Mouse (Mus musculus) hematopoietic stem cell, adult 5-6 weeks (primary cell): ENCODE measurements at regions not wholly inside any gene's neighbourhood (a gene's known extent, or its start where the extent isn't known, plus 50 kb on each side); places are given as distances from the start of the nearest gene placed in this dataset.

Source experiments
- ATAC-seq, 2 experiments: fragments of 125-278 bp in 1 of 2; replicated peaks in 1 of 2; 2 replicates each; pipeline ENCODE4 v1.8.0; 2016 to 2017; ENCODE audit warnings: inconsistent platforms in 2 of 2, mild to moderate bottlenecking in 2 of 2, moderate number of reproducible peaks in 2 of 2, low read depth in 1 of 2, moderate TSS enrichment in 1 of 2; ENCODE audit not compliant: low FRiP score in 2 of 2, poor library complexity in 2 of 2, severe bottlenecking in 2 of 2, insufficient read depth in 1 of 2, low TSS enrichment in 1 of 2

DNA sequence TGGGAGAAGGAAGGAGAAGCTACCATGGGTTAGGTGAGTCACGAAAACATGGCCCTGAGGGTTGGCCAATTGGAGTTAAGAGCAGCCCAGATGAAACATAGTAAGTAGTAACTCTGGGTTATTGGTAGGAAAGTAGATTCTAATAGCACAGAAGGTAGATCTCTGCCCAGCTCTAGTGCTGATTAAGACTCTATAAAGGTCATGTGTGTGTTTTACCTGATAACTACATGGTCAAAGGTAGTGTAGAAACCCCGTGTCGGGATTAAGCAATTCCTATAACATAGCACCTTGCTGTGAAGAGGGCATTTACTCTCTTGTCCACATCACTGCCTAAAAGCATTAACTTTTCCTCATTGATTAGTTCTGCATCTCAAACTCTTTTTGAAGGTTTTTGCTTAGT lies 89.0 kb upstream of the Fam241a start:
- no peak for ATAC-seq

DNA sequence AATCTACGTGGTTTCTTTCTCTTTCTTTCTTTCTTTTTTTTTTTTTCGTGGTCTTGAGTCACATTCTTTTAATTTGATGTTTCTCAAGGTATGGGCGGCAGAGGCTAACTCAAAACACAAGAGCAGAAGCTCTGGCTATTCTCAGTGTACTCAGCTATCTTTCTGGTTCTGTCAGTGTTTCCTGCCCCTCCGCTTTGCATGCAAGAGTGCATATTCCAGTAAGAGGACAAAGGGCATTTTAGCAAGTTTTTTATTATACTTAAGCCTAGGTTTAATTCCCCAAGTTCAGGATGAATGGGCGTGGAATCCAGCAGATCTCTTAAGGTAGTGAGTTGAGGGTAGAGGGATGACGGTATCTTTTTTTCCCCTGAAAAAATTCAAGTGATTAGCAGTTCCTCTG lies 81.1 kb upstream of the Fam241a start:
- ATAC-seq, result no peak

DNA sequence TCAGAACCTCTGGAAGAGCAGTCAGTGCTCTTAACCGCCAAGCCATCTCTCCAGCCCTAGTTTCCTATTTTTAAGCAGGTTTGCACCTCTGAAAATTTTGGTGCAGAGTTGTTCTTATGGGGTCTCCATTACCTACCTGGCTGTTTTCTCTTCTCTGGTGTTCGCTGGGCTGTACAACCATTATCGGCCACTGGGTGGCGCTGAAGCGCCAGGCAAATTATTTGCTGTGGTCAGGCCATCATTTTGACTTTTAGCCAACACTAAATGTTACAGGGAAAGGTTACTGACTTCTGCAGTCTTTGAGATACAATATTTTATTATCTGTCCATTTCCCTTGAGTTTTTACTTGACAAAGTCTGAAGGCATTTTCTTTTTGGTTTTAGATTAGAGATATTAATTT lies 74.8 kb upstream of the Fam241a start:
- peak in 1 of 2 experiments; percentile 66; a peak in 3 of 4 replicates for ATAC-seq

DNA sequence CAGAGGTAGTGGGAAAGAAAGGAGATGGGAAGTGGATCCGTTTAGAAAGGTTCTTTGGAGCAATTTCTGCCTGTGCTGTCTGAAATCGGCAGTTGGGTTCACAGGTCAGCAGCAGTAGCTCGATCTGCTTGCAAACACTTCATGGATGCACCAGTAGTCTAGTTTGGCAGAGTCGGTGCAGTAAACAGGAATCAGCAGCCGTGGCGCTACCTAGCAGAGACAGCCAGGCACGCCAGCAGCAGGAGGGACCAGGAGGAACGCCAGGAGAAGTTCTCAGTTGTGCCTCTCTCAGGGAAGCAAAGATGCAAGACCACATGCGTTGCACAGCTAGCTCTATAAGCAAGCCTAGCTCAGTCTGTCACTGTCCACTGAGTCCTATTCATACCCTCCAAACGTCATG lies 71.0 kb upstream of the Fam241a start:
- no peak for ATAC-seq

DNA sequence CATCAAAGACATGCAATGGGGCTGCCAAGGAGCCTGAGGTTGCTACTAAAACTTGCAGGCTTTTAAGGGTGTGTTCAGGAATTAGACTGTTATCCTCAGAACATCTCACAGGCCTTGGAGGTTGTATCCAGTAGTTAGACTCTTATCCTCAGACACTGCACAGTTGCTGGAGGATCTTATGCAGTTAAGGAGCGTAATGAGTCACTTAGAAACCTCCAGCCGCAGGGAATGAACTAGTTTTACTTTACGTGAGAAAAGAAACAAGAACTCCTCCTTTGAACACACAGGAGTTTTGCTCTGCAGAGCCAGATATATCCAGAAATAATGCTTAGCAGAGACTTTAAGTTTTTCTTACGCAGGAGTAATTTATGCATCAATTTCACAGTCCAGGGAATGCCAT lies 70.1 kb upstream of the Fam241a start:
- no peak for ATAC-seq

DNA sequence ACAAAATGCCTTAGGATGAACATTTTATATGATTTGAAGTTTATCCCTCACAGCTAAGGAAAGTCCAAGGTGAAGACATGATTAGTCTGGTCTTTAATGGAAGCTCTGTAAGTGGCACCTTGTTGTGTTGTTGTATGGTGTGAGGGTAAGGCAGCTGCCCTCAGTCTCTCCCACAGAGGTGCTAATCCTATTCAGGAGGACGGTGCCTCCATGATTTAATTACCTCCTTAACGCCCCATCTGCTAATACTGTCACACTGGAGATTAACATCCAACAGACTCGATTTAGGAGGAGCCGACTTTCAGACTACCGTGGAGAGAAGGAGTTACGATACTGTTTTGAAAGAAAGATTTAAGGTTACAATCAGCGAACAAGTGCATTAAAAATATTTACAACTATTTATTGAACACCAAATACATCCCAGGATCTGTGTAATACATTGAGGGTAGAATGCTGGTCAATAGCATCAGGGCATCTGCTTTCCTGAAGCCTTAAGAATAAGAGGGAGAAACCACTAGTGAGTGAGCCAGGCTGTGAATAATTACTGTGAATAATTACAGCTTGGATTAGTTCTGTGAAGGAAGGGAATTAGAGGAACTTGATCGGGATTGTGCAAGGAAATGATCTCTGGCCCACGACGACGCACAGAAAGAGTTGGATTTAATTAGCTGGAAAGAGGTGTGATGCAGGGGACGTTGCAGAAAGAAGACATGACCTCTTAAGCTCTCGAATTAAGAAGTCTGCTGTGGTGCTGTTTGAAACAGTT lies 63.0 kb upstream of the Fam241a start:
- ATAC-seq, result no peak

DNA sequence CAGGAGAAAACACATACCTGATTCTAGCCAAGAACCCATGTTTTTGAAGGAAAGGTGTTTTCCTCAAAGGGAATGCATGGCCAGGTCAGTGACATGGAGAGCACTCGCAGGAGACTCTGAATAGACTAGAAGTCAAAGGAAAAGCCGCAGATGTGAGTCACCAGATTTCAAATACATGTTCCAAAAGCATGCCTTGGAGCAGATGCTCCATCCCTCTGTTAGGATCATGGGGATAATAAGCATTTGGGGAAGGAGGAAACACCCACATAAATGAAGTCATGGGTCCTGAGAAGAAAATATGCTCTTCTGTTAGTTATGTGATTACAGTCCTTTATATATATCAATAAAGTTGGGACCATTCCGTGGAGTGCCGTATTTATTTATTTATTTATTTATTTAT lies 58.7 kb upstream of the Fam241a start:
- no peak for ATAC-seq

DNA sequence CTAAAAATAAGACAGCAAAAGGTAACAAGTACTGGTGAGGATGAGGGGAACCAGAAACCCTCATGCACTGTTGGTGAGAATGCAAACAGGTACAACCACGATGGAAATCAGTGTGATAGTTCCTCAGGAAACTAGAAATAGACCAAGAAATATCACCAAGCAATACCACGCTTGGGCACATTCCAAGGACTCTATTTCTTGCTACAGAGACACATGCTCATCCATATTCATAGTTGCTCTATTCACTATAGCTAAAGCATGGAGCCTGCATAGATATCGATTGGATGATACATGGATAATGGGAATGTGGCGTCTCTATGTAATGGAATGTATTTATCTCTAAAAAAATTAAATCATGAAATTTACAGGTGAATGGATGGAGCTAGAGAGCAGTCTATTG lies 57.5 kb upstream of the Fam241a start:
- no peak for ATAC-seq

DNA sequence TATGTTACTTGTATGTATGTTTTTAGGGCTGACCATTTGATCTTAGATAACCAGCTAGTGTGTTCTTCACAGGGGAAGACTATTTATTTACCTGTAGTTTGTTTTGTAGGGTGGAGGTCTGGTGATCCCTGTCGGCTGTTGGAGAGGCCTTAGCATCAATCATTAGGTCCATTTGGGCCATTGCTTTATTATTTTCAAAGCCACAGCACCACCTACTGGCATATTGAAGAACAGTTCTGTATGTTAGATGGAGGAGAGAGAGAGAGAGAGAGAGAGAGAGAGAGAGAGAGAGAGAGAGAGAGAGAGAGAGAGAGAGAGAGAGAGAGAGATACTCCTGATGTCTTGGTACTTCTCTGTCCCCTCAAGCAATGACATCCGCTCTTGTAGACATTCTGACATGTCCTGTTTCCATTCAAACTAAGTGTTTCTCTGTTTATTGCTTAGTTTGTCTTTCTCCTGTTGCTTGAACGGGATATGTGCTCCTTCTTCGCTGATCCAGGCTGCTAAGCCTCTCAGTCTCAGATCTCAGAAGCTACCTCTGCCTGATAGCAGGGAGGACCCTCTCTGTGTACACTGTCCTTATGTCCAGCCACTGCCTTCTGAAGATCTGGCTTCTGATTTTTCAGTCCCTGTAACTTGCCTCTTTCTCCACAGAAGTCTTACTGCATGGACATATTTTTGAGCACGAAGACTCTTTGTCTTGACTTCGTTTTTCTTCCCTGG lies 52.9 kb upstream of the Fam241a start:
- ATAC-seq, result peak; percentile 84 to 86; a peak in 3 of 4 replicates

DNA sequence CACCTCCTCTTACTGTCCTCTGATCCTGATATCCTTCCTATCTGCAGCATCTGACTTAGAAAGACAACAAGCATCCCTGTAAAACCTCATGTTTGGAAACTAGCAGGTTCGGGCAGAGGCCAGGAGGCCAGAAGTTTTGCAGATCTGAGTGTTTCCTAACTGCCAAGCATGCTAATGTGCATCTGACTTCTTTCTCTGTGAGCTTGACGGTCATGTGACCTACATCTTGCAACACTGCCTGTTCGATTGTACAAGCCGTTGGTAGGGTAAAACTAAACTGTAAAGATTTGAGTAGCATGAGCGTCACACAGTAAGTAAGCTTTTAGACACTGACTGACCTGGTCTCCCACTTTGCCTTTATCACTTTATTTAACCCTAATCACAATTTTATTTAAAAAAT lies 52.2 kb upstream of the Fam241a start:
- ATAC-seq, result no peak; a peak in 1 of 4 replicates
